Mouse (Mus musculus) liver, postnatal 0 days (tissue): ENCODE measurements around the gene Arhgef3. TPM values are rescaled to one million over a fixed set of nuclear protein-coding genes. Genes with fewer than 3 reads are reported as not detected.

Experiments
- ATAC-seq: fragments of 200-750 bp; cut with Nextera tagmentation; 2 replicates; pipeline ENCODE4 v1.8.0; 2017; ENCODE audit warnings: mild to moderate bottlenecking, moderate library complexity
- DNase-seq: peaks from one replicate; pipeline ENCODE4 v3.0.0-alpha.2; 2016
- H3K27ac ChIP-seq: fragments of 300-500 bp; sonication (generic); 2 replicates; pipeline ENCODE4 v1.5.1; 2014; ENCODE audit warnings: antibody characterized with exemption, moderate library complexity, mild to moderate bottlenecking, low read depth
- H3K27me3 ChIP-seq: fragments of 300-500 bp; sonication (generic); 2 replicates; pipeline ENCODE4 v1.6.1; 2014; ENCODE audit warnings: low read length, control low read depth, mixed read lengths; ENCODE audit not compliant: insufficient read depth
- H3K36me3 ChIP-seq: fragments of 300-500 bp; sonication (generic); replicated peaks from 2 replicates; pipeline ENCODE4 v1.6.1; 2014; ENCODE audit warnings: mild to moderate bottlenecking, control low read depth, low read length, moderate library complexity, mixed read lengths; ENCODE audit not compliant: insufficient read depth
- H3K4me1 ChIP-seq: fragments of 300-500 bp; sonication (generic); 2 replicates; pipeline ENCODE4 v1.6.1; 2014; ENCODE audit warnings: antibody characterized with exemption, mild to moderate bottlenecking, control low read depth; ENCODE audit not compliant: insufficient read depth
- H3K4me2 ChIP-seq: fragments of 300-500 bp; sonication (generic); 2 replicates; pipeline ENCODE4 v1.6.1; 2014; ENCODE audit warnings: low read depth, mild to moderate bottlenecking, low read length, moderate library complexity, mixed read lengths
- H3K4me3 ChIP-seq: fragments of 300-500 bp; sonication (generic); 2 replicates; pipeline ENCODE4 v1.5.1; 2014; ENCODE audit warnings: low read depth, low read length
- H3K9ac ChIP-seq: fragments of 300-500 bp; sonication (generic); replicated peaks from 2 replicates; pipeline ENCODE4 v1.6.1; 2014; ENCODE audit warnings: mild to moderate bottlenecking, moderate library complexity
- H3K9me3 ChIP-seq: fragments of 300-500 bp; sonication (generic); 2 replicates; pipeline ENCODE4 v1.6.1; 2016; ENCODE audit warnings: mild to moderate bottlenecking, control low read depth, low read length, mixed read lengths
- CTCF ChIP-seq: sonication (generic); IDR thresholded peaks from 2 replicates; pipeline ENCODE4 v1.5.1; 2016; ENCODE audit warnings: antibody characterized with exemption, low read depth
- EP300 ChIP-seq: IDR thresholded peaks from 2 replicates; pipeline ENCODE4 v1.6.1; 2016; ENCODE audit warnings: antibody characterized with exemption, low read depth, mild to moderate bottlenecking
- WGBS: fragments of 180-500 bp; shearing (Covaris S2); extraction: QIAGEN DNeasy Blood & Tissue Kit; methylation state at CpG from one replicate; pipeline ENCODE4 v1.1.7; 2014; ENCODE audit not compliant: insufficient replicate concordance; 5-methylcytosine and 5-hydroxymethylcytosine counted together
- polyA plus RNA-seq: library from polyadenylated mRNA; unstranded; fragments of >200 nt; fragmentation: Nextera tagmentation; extraction: Ambion mirVana; gene quantifications from 2 replicates; pipeline ENCODE4 v1.2.1, GENCODE M21; 2015

Arhgef3 gene
- polyA plus RNA-seq, 1 experiment from 2014 or later: 11.4 TPM

- 73% methylated on average over 1 of the region's 1 CpGs for WGBS
Measured at GRCm38 (mm10) chr14:27249121-27249520, 134.4 kb downstream of the Arhgef3 start.

GRCm38 (mm10) chr14:27250281-27250789, 135.6 kb downstream of the Arhgef3 start:
- Histone ChIP-seq H3K4me2 (no peak overlapping the region), H3K36me3 (no peaks in the 10 kb centered on the region), H3K27ac (no peak overlapping the region), H3K27me3 (no peaks in the 10 kb centered on the region), H3K9ac (no peak overlapping the region), H3K4me1 (no peaks in the 10 kb centered on the region), H3K4me3 (no peak overlapping the region), H3K9me3 (no peaks in the 10 kb centered on the region)
- 65% methylated on average over 7 of the region's 7 CpGs for WGBS
- TF ChIP-seq EP300: no peak
- no peak for ATAC-seq
- no peak for DNase-seq

More at GRCm38 (mm10) chr14:27249121-27249520, 134.4 kb downstream of the Arhgef3 start:
- TF ChIP-seq EP300 (no peak), CTCF (no peak)
- Histone ChIP-seq H3K9me3 (no peaks in the 10 kb centered on the region), H3K4me3 (no peak overlapping the region), H3K36me3 (no peaks in the 10 kb centered on the region), H3K27ac (no peak overlapping the region), H3K4me2 (no peak overlapping the region), H3K27me3 (no peaks in the 10 kb centered on the region), H3K9ac (no peak overlapping the region), H3K4me1 (no peaks in the 10 kb centered on the region)
- DNase-seq (no peak), ATAC-seq (no peak)

GRCm38 (mm10) chr14:27253391-27253790, 138.7 kb downstream of the Arhgef3 start:
- H3K4me3 ChIP-seq: no peak overlapping the region
- WGBS: 72% methylated on average over 5 of the region's 5 CpGs
- TF ChIP-seq EP300: no peak
- peak; percentile 40 for TF ChIP-seq CTCF

GRCm38 (mm10) chr14:27262349-27262748, 147.7 kb downstream of the Arhgef3 start:
- H3K4me3 ChIP-seq: no peak overlapping the region
- no peaks in the 10 kb centered on the region for H3K9me3 ChIP-seq
- ATAC-seq: no peak
- no peak overlapping the region for H3K27ac ChIP-seq
- no peak for TF ChIP-seq EP300
- no peak for TF ChIP-seq CTCF
- no peak overlapping the region for H3K9ac ChIP-seq
- no peak for DNase-seq
- 70% methylated on average over 6 of the region's 6 CpGs for WGBS
- no peaks in the 10 kb centered on the region for H3K27me3 ChIP-seq
- H3K4me2 ChIP-seq: no peak overlapping the region
- no peaks in the 10 kb centered on the region for H3K4me1 ChIP-seq
- no peaks in the 10 kb centered on the region for H3K36me3 ChIP-seq

More at GRCm38 (mm10) chr14:27253391-27253790, 138.7 kb downstream of the Arhgef3 start:
- no peak for ATAC-seq
- H3K9ac ChIP-seq: no peak overlapping the region
- H3K4me2 ChIP-seq: no peak overlapping the region
- H3K27ac ChIP-seq: no peak overlapping the region
- no peaks in the 10 kb centered on the region for H3K36me3 ChIP-seq
- H3K4me1 ChIP-seq: no peaks in the 10 kb centered on the region
- no peak for DNase-seq
- H3K9me3 ChIP-seq: no peaks in the 10 kb centered on the region
- H3K27me3 ChIP-seq: no peaks in the 10 kb centered on the region

- DNase-seq (no peak), ATAC-seq (no peak)
- Histone ChIP-seq H3K36me3 (no peaks in the 10 kb centered on the region), H3K27me3 (no peaks in the 10 kb centered on the region), H3K27ac (no peak overlapping the region), H3K9me3 (no peaks in the 10 kb centered on the region), H3K4me2 (no peak overlapping the region), H3K4me1 (no peaks in the 10 kb centered on the region; the same call in 1 of the 2 replicates), H3K9ac (no peak overlapping the region), H3K4me3 (no peak overlapping the region)
- 82% methylated on average over 1 of the region's 1 CpGs for WGBS
- TF ChIP-seq CTCF (no peak), EP300 (no peak)
Measured at GRCm38 (mm10) chr14:27266601-27267000, 151.9 kb downstream of the Arhgef3 start.

GRCm38 (mm10) chr14:27268137-27268536, 153.4 kb downstream of the Arhgef3 start:
- no peak for ATAC-seq
- H3K4me1 ChIP-seq: no peaks in the 10 kb centered on the region; the same call in 1 of the 2 replicates
- no peak overlapping the region for H3K27ac ChIP-seq
- WGBS: 34% methylated on average over 5 of the region's 5 CpGs
- TF ChIP-seq CTCF (no peak), EP300 (no peak)
- no peaks in the 10 kb centered on the region for H3K27me3 ChIP-seq
- no peaks in the 10 kb centered on the region for H3K9me3 ChIP-seq
- DNase-seq: no peak
- no peak overlapping the region for H3K9ac ChIP-seq
- H3K4me2 ChIP-seq: no peak overlapping the region
- H3K36me3 ChIP-seq: no peaks in the 10 kb centered on the region
- H3K4me3 ChIP-seq: no peak overlapping the region
